16 mouse cellular contexts compared by ENCODE assay signal in genomic region chr6:50978016-50978415, GRCm38 (mm10).
DNase-seq lines count a peak whose midpoint lies in the region; ATAC-seq and TF ChIP-seq lines count a peak whose summit lies in the region.
"Had no signal": no experiment of that assay in that cellular context is flagged by ENCODE, and none has a peak within 500 bp of the region (broad histone marks: within the 10 kb centered on the region; RNA-seq: fewer than 3 reads in every experiment).

No protein-coding gene starts in this region.

- peak; percentile 75 for DNase-seq in heart, adult 11 months
- DNase-seq in heart, adult 9 months (ENCODE audit: low spot score in 2 of 2): no peak
- DNase-seq in kidney, postnatal 0 days (ENCODE audit: low spot score): no peak
- DNase-seq in kidney, postnatal 14 days: no peak
- no peak for DNase-seq in adipocyte (ENCODE audit: low spot score)
- DNase-seq in layer of hippocampus, adult 18-20 months (ENCODE audit: low spot score in 2 of 2): no peak
- DNase-seq: cerebellum, postnatal 36 days; right cerebral cortex, postnatal 14 days; thymus, adult 18-20 months had no signal

- no peak for ATAC-seq in kidney, postnatal 0 days (replicated peaks; ENCODE audit: low FRiP score, low read depth)
- ATAC-seq in intestine, embryonic 16.5 days: no peak
- ATAC-seq: activated CD4-positive, CD25-positive, alpha-beta regulatory T cell, adult 4 months; inflammation-experienced regulatory T-cells, adult 6 months; midbrain, embryonic 13.5 days had no signal

- peak overlapping the region; percentile 80 for H3K27ac ChIP-seq in kidney, postnatal 0 days
- peak overlapping the region; percentile 53 for H3K27ac ChIP-seq in brown adipose tissue, adult 24 weeks (replicated peaks; ENCODE audit: low read depth, low read length)
- peak overlapping the region; percentile 78 for H3K27ac ChIP-seq in intestine, embryonic 16.5 days (ENCODE audit: low read length)
- H3K27ac ChIP-seq: liver, embryonic 14.5 days; midbrain, embryonic 13.5 days had no signal

- no peak overlapping the region for H3K9ac ChIP-seq in kidney, postnatal 0 days (ENCODE audit: low read depth, low read length)
- H3K9ac ChIP-seq in intestine, embryonic 16.5 days (ENCODE audit: low read depth, low read length): no peak overlapping the region
- H3K9ac ChIP-seq: liver, embryonic 14.5 days; midbrain, embryonic 13.5 days had no signal

- H3K36me3 ChIP-seq in kidney, postnatal 0 days (ENCODE audit: insufficient read depth, low read length): no peaks in the 10 kb centered on the region
- H3K36me3 ChIP-seq in intestine, embryonic 16.5 days (ENCODE audit: control insufficient read depth, insufficient read depth, low read length): no peaks in the 10 kb centered on the region
- H3K36me3 ChIP-seq: G1E; midbrain, embryonic 13.5 days had no signal

- no peaks in the 10 kb centered on the region for H3K9me3 ChIP-seq in kidney, postnatal 0 days (replicated peaks; ENCODE audit: low read length)
- H3K9me3 ChIP-seq in intestine, embryonic 16.5 days (ENCODE audit: control insufficient read depth, low read length): no peaks in the 10 kb centered on the region
- H3K9me3 ChIP-seq: G1E; midbrain, embryonic 13.5 days had no signal

- H3K4me2 ChIP-seq in kidney, postnatal 0 days (ENCODE audit: low read length): no peak overlapping the region
- no peak overlapping the region for H3K4me2 ChIP-seq in intestine, embryonic 16.5 days (ENCODE audit: low read depth, low read length)
- H3K4me2 ChIP-seq: midbrain, embryonic 13.5 days had no signal

- no peak for TF ChIP-seq CTCF in kidney, postnatal 0 days (IDR thresholded peaks at IDR 0.05; ENCODE audit: low read depth)

- no peak overlapping the region for H3K4me3 ChIP-seq in kidney, postnatal 0 days (replicated peaks; ENCODE audit: low read depth, low read length)
- no peak overlapping the region for H3K4me3 ChIP-seq in brown adipose tissue, adult 24 weeks (ENCODE audit: insufficient read depth, low read depth, low read length)
- no peak overlapping the region for H3K4me3 ChIP-seq in intestine, embryonic 16.5 days (ENCODE audit: low read length)
- H3K4me3 ChIP-seq: midbrain, embryonic 13.5 days had no signal

- H3K27me3 ChIP-seq in kidney, postnatal 0 days (ENCODE audit: insufficient read depth, low read length): no peaks in the 10 kb centered on the region
- H3K27me3 ChIP-seq in intestine, embryonic 16.5 days (replicated peaks; ENCODE audit: control insufficient read depth, insufficient read depth, low read length): no peaks in the 10 kb centered on the region
- H3K27me3 ChIP-seq: midbrain, embryonic 13.5 days had no signal

- H3K4me1 ChIP-seq in kidney, postnatal 0 days (replicated peaks; ENCODE audit: insufficient read depth, low read length): peaks cover 26% of the 10 kb centered on the region
- H3K4me1 ChIP-seq in brown adipose tissue, adult 24 weeks (ENCODE audit: control insufficient read depth, insufficient read depth, insufficient read length, low read length): peaks cover 10% of the 10 kb centered on the region; the same call in 1 of the 2 replicates
- peaks cover 29% of the 10 kb centered on the region for H3K4me1 ChIP-seq in intestine, embryonic 16.5 days (ENCODE audit: control insufficient read depth, insufficient read depth, low read length)

- WGBS in kidney, postnatal 0 days: 47% methylated on average over 4 of the region's 4 CpGs
- WGBS in intestine, embryonic 16.5 days: 41% methylated on average over 4 of the region's 4 CpGs
